Mouse (Mus musculus): ENCODE data around the gene Cyth2.

Gene Cyth2

GRCm38 (mm10) chr7:45814841-45815240 is 460 bp upstream of the Cyth2 start:
- DNase-seq (ENCODE audit: low spot score in 2 of 2) = no peak

GRCm38 (mm10) chr7:45812921-45813320 is 1.5 kb downstream of the Cyth2 start:
- no peak for DNase-seq (ENCODE audit: low spot score in 2 of 2)

- DNase-seq (ENCODE audit: low spot score in 2 of 2) = no peak
Observed at GRCm38 (mm10) chr7:45809276-45810075, 4.9 kb downstream of the Cyth2 start.

GRCm38 (mm10) chr7:45808471-45808870 is 5.9 kb downstream of the Cyth2 start:
- no peak for DNase-seq (ENCODE audit: low spot score in 2 of 2)

GRCm38 (mm10) chr7:45805941-45806340 is 8.4 kb downstream of the Cyth2 start:
- no peak for DNase-seq (ENCODE audit: low spot score in 2 of 2)

GRCm38 (mm10) chr7:45802551-45802950 is 11.8 kb downstream of the Cyth2 start:
- DNase-seq (ENCODE audit: low spot score in 2 of 2) = no peak

GRCm38 (mm10) chr7:45801348-45801747 is 13.0 kb downstream of the Cyth2 start:
- DNase-seq (ENCODE audit: low spot score in 2 of 2) = peak; percentile 82 to 93

- no peak for DNase-seq (ENCODE audit: low spot score in 2 of 2)
Observed at GRCm38 (mm10) chr7:45800546-45801204, 13.7 kb downstream of the Cyth2 start.

- no peak for DNase-seq (ENCODE audit: low spot score in 2 of 2)
Observed at GRCm38 (mm10) chr7:45800001-45800400, 14.4 kb downstream of the Cyth2 start.

GRCm38 (mm10) chr7:45798931-45799330 is 15.4 kb downstream of the Cyth2 start:
- no peak for DNase-seq (ENCODE audit: low spot score in 2 of 2)

- DNase-seq (ENCODE audit: low spot score in 2 of 2) = no peak
Observed at GRCm38 (mm10) chr7:45798511-45798836, 15.9 kb downstream of the Cyth2 start.

GRCm38 (mm10) chr7:45797661-45798510 is 16.5 kb downstream of the Cyth2 start:
- DNase-seq (ENCODE audit: low spot score in 2 of 2) = no peak

GRCm38 (mm10) chr7:45796950-45797349 is 17.4 kb downstream of the Cyth2 start:
- no peak for DNase-seq (ENCODE audit: low spot score in 2 of 2)

- no peak for DNase-seq (ENCODE audit: low spot score in 2 of 2)
Observed at GRCm38 (mm10) chr7:45794971-45795370, 19.4 kb downstream of the Cyth2 start.

GRCm38 (mm10) chr7:45793969-45794585 is 20.3 kb downstream of the Cyth2 start:
- DNase-seq (ENCODE audit: low spot score in 2 of 2) = no peak

GRCm38 (mm10) chr7:45793240-45793639 is 21.1 kb downstream of the Cyth2 start:
- no peak for DNase-seq (ENCODE audit: low spot score in 2 of 2)

GRCm38 (mm10) chr7:45791756-45792490 is 22.5 kb downstream of the Cyth2 start:
- no peak for DNase-seq (ENCODE audit: low spot score in 2 of 2)

- no peak for DNase-seq (ENCODE audit: low spot score in 2 of 2)
Observed at GRCm38 (mm10) chr7:45790721-45791120, 23.7 kb downstream of the Cyth2 start.

- DNase-seq (ENCODE audit: low spot score in 2 of 2) = no peak
Observed at GRCm38 (mm10) chr7:45787642-45788041, 26.7 kb downstream of the Cyth2 start.

- no peak for DNase-seq (ENCODE audit: low spot score in 2 of 2)
Observed at GRCm38 (mm10) chr7:45786661-45787413, 27.5 kb downstream of the Cyth2 start.
